Mouse (Mus musculus) neural tube, embryonic 11.5 days (tissue): Measurements from ENCODE around the gene 1700001P01Rik. TPM values are rescaled to one million over a fixed set of nuclear protein-coding genes. Genes with fewer than 3 reads are reported as not detected.

ENCODE experiments used
- ATAC-seq: fragments of 200-750 bp; cut with Nextera tagmentation; 2 replicates; pipeline ENCODE4 v1.8.0; 2017; ENCODE audit warnings: moderate number of reproducible peaks, mild to moderate bottlenecking, moderate TSS enrichment, moderate library complexity; ENCODE audit not compliant: insufficient read depth, low FRiP score, low TSS enrichment
- DNase-seq: peaks from one replicate; pipeline ENCODE4 v3.0.0-alpha.2; 2015; ENCODE audit warnings: low spot score
- H3K27ac ChIP-seq: fragments of 300-500 bp; sonication (generic); 2 replicates; pipeline ENCODE4 v1.5.1; 2014; ENCODE audit warnings: low read depth, mild to moderate bottlenecking, low read length
- H3K27me3 ChIP-seq: fragments of 300-500 bp; sonication (generic); 2 replicates; pipeline ENCODE4 v1.6.1; 2014; ENCODE audit warnings: mild to moderate bottlenecking, low read length, mixed read lengths; ENCODE audit not compliant: control insufficient read depth, insufficient read depth
- H3K36me3 ChIP-seq: fragments of 300-500 bp; sonication (generic); 2 replicates; pipeline ENCODE4 v1.6.1; 2014; ENCODE audit warnings: mild to moderate bottlenecking, low read length, moderate library complexity, mixed read lengths; ENCODE audit not compliant: control insufficient read depth, insufficient read depth
- H3K4me1 ChIP-seq: fragments of 300-500 bp; sonication (generic); 2 replicates; pipeline ENCODE4 v1.6.1; 2014; ENCODE audit warnings: low read length, mixed read lengths; ENCODE audit not compliant: control insufficient read depth, insufficient read depth
- H3K4me2 ChIP-seq: fragments of 300-500 bp; sonication (generic); 2 replicates; pipeline ENCODE4 v1.6.1; 2014; ENCODE audit warnings: low read depth, mild to moderate bottlenecking, moderate library complexity
- H3K4me3 ChIP-seq: fragments of 300-500 bp; sonication (generic); 2 replicates; pipeline ENCODE4 v1.5.1; 2014; ENCODE audit warnings: low read depth, low read length
- H3K9ac ChIP-seq: fragments of 300-500 bp; sonication (generic); 2 replicates; pipeline ENCODE4 v1.6.1; 2014; ENCODE audit warnings: mild to moderate bottlenecking, low read length
- H3K9me3 ChIP-seq: fragments of 300-500 bp; sonication (generic); 2 replicates; pipeline ENCODE4 v1.6.1; 2016; ENCODE audit warnings: low read length; ENCODE audit not compliant: control insufficient read depth
- WGBS: fragments of 180-500 bp; shearing (Covaris S2); extraction: QIAGEN DNeasy Blood & Tissue Kit; methylation state at CpG from one replicate; pipeline ENCODE4 v1.1.7; 2014; 5-methylcytosine and 5-hydroxymethylcytosine counted together
- polyA plus RNA-seq: library from polyadenylated mRNA; unstranded; fragments of >200 nt; fragmentation: Nextera tagmentation; extraction: Ambion mirVana; gene quantifications from 2 replicates; pipeline ENCODE4 v1.2.1, GENCODE M21; 2014

The 1700001P01Rik gene
- polyA plus RNA-seq, 1 experiment from 2014 or later = not detected

GRCm38 (mm10) chr11:97753277-97753676 lies 22.4 kb downstream of the 1700001P01Rik start:
- Histone ChIP-seq H3K27me3 (no peaks in the 10 kb centered on the region), H3K4me3 (no peak overlapping the region), H3K27ac (no peak overlapping the region), H3K4me1 (no peaks in the 10 kb centered on the region), H3K9me3 (no peaks in the 10 kb centered on the region), H3K9ac (no peak overlapping the region), H3K4me2 (no peak overlapping the region), H3K36me3 (peaks cover 20% of the 10 kb centered on the region)
- ATAC-seq (no peak), DNase-seq (no peak)
- WGBS = 91% methylated on average over 8 of the region's 8 CpGs

GRCm38 (mm10) chr11:97748496-97748895 lies 27.2 kb downstream of the 1700001P01Rik start:
- WGBS = 86% methylated on average over 5 of the region's 5 CpGs
- ATAC-seq (no peak), DNase-seq (no peak)

GRCm38 (mm10) chr11:97747773-97748172 lies 27.9 kb downstream of the 1700001P01Rik start:
- no peak for ATAC-seq
- 94% methylated on average over 8 of the region's 8 CpGs for WGBS

More at GRCm38 (mm10) chr11:97748496-97748895, 27.2 kb downstream of the 1700001P01Rik start:
- no peaks in the 10 kb centered on the region for H3K9me3 ChIP-seq
- no peak overlapping the region for H3K27ac ChIP-seq
- peaks cover 1% of the 10 kb centered on the region; the same call in 1 of the 2 replicates for H3K4me1 ChIP-seq
- H3K36me3 ChIP-seq = peaks cover 19% of the 10 kb centered on the region
- no peak overlapping the region for H3K4me3 ChIP-seq
- H3K9ac ChIP-seq = no peak overlapping the region
- no peaks in the 10 kb centered on the region for H3K27me3 ChIP-seq
- H3K4me2 ChIP-seq = no peak overlapping the region

GRCm38 (mm10) chr11:97745331-97745721 lies 30.4 kb downstream of the 1700001P01Rik start:
- no peak for ATAC-seq
- Histone ChIP-seq H3K4me3 (peak overlapping the region; percentile 82), H3K4me1 (peaks cover 11% of the 10 kb centered on the region; the same call in 1 of the 2 replicates), H3K27me3 (no peaks in the 10 kb centered on the region), H3K36me3 (peaks cover 6% of the 10 kb centered on the region; the same call in 1 of the 2 replicates), H3K27ac (no peak overlapping the region), H3K9ac (no peak overlapping the region), H3K4me2 (peak overlapping the region; percentile 34), H3K9me3 (no peaks in the 10 kb centered on the region)
- no peak for DNase-seq
- 11% methylated on average over 13 of the region's 13 CpGs for WGBS

More at GRCm38 (mm10) chr11:97747773-97748172, 27.9 kb downstream of the 1700001P01Rik start:
- Histone ChIP-seq H3K36me3 (peaks cover 18% of the 10 kb centered on the region), H3K9ac (no peak overlapping the region), H3K4me1 (peaks cover 8% of the 10 kb centered on the region; the same call in 1 of the 2 replicates), H3K9me3 (no peaks in the 10 kb centered on the region), H3K4me2 (no peak overlapping the region), H3K27me3 (no peaks in the 10 kb centered on the region), H3K27ac (no peak overlapping the region), H3K4me3 (no peak overlapping the region)
- no peak for DNase-seq

- Histone ChIP-seq H3K27ac (peak overlapping the region; percentile 87), H3K9ac (peak overlapping the region; percentile 78), H3K27me3 (no peaks in the 10 kb centered on the region), H3K36me3 (peaks cover 6% of the 10 kb centered on the region; the same call in 1 of the 2 replicates), H3K9me3 (no peaks in the 10 kb centered on the region), H3K4me2 (peak overlapping the region; percentile 34), H3K4me3 (peak overlapping the region; percentile 82), H3K4me1 (peaks cover 11% of the 10 kb centered on the region; the same call in 1 of the 2 replicates)
- DNase-seq = peak; percentile 98
- peak; percentile 94 for ATAC-seq
- under 1% methylated on average over 28 of the region's 57 CpGs for WGBS
Observed at GRCm38 (mm10) chr11:97744718-97745330, 30.9 kb downstream of the 1700001P01Rik start.

- peak within 1 kb of the TSS; percentile 78 for H3K9ac ChIP-seq
- DNase-seq (peak; percentile 60), ATAC-seq (peak; percentile 33)
- no peaks in the 10 kb centered on the region for H3K9me3 ChIP-seq
- no peaks in the 10 kb centered on the region for H3K27me3 ChIP-seq
- peaks cover 6% of the 10 kb centered on the region; the same call in 1 of the 2 replicates for H3K36me3 ChIP-seq
- peak within 1 kb of the TSS; percentile 69 for H3K4me2 ChIP-seq
- peak within 1 kb of the TSS; percentile 87 for H3K27ac ChIP-seq
- peaks cover 11% of the 10 kb centered on the region; the same call in 1 of the 2 replicates for H3K4me1 ChIP-seq
- peak within 1 kb of the TSS; percentile 82 for H3K4me3 ChIP-seq
- under 1% methylated on average over 49 of the region's 63 CpGs for WGBS
Observed at GRCm38 (mm10) chr11:97744063-97744717, 31.5 kb downstream of the 1700001P01Rik start, which contains the start of gene Pip4k2b. Pip4k2b (minus strand) TSS chr11:97744704.

- Histone ChIP-seq H3K27ac (no peak overlapping the region), H3K4me1 (peaks cover 11% of the 10 kb centered on the region; the same call in 1 of the 2 replicates), H3K27me3 (no peaks in the 10 kb centered on the region), H3K36me3 (peaks cover 6% of the 10 kb centered on the region; the same call in 1 of the 2 replicates), H3K4me2 (peak overlapping the region; percentile 69), H3K4me3 (peak overlapping the region; percentile 82), H3K9me3 (no peaks in the 10 kb centered on the region), H3K9ac (peak overlapping the region; percentile 15; the same call in 1 of the 2 replicates)
- 56% methylated on average over 9 of the region's 9 CpGs for WGBS
- ATAC-seq = no peak
- no peak for DNase-seq
Observed at GRCm38 (mm10) chr11:97743423-97743822, 32.3 kb downstream of the 1700001P01Rik start.

- H3K4me2 ChIP-seq = peak overlapping the region; percentile 69
- H3K36me3 ChIP-seq = peaks cover 6% of the 10 kb centered on the region; the same call in 1 of the 2 replicates
- WGBS = 92% methylated on average over 9 of the region's 9 CpGs
- no peak for ATAC-seq
- DNase-seq = no peak
- no peaks in the 10 kb centered on the region for H3K9me3 ChIP-seq
- H3K27ac ChIP-seq = no peak overlapping the region
- H3K9ac ChIP-seq = no peak overlapping the region
- H3K4me3 ChIP-seq = no peak overlapping the region
- H3K27me3 ChIP-seq = no peaks in the 10 kb centered on the region
- H3K4me1 ChIP-seq = peaks cover 11% of the 10 kb centered on the region; the same call in 1 of the 2 replicates
Observed at GRCm38 (mm10) chr11:97742591-97742990, 33.1 kb downstream of the 1700001P01Rik start.
